Mouse (Mus musculus) macrophage (primary cell): Measurements from ENCODE around the gene Rasgrp2. TPM values are rescaled to one million over a fixed set of nuclear protein-coding genes. Genes with fewer than 3 reads are reported as not detected.

Experiments
- H3K27ac ChIP-seq: fragments of 350-480 bp; formaldehyde crosslinking; 2 replicates; pipeline ENCODE4 v1.9.0; 2021
- H3K36me3 ChIP-seq: fragments of 350-480 bp; formaldehyde crosslinking; 2 replicates; pipeline ENCODE4 v1.9.0; 2021; ENCODE audit errors: inconsistent target
- H3K4me3 ChIP-seq: fragments of 350-480 bp; formaldehyde crosslinking; 2 replicates; pipeline ENCODE4 v1.9.0; 2021; ENCODE audit errors: inconsistent target
- H3K79me2 ChIP-seq: fragments of 350-480 bp; formaldehyde crosslinking; 2 replicates; pipeline ENCODE4 v1.9.0; 2021; ENCODE audit errors: inconsistent target
- WGBS: methylation state at CpG from one replicate; pipeline ENCODE4 v1.1.7; 2026; ENCODE audit warnings: inconsistent platforms; ENCODE audit not compliant: missing documents; 5-methylcytosine and 5-hydroxymethylcytosine counted together
- polyA plus RNA-seq: library from polyadenylated mRNA; stranded (reverse); fragments of 250-400 nt; gene quantifications from 3 replicates; pipeline ENCODE4 v1.2.4, GENCODE M21; 2018; ENCODE audit warnings: inconsistent platforms

Gene Rasgrp2
- polyA plus RNA-seq, 1 experiment from 2014 or later: 11.4 TPM

- H3K36me3 ChIP-seq: no peaks in the 10 kb centered on the region
- no peak overlapping the region for H3K27ac ChIP-seq
- no peaks in the 10 kb centered on the region for H3K79me2 ChIP-seq
- WGBS: 94% methylated on average over 16 of the region's 16 CpGs
- no peak overlapping the region for H3K4me3 ChIP-seq
Measured at GRCm38 (mm10) chr19:6407816-6408510, 8.8 kb downstream of the Rasgrp2 start.

- Histone ChIP-seq H3K27ac (no peak overlapping the region), H3K36me3 (no peaks in the 10 kb centered on the region), H3K4me3 (no peak overlapping the region), H3K79me2 (no peaks in the 10 kb centered on the region)
- 47% methylated on average over 8 of the region's 8 CpGs for WGBS
Measured at GRCm38 (mm10) chr19:6408749-6409148, 9.6 kb downstream of the Rasgrp2 start.

- H3K36me3 ChIP-seq: no peaks in the 10 kb centered on the region
- 98% methylated on average over 5 of the region's 5 CpGs for WGBS
- H3K4me3 ChIP-seq: no peak overlapping the region
- no peaks in the 10 kb centered on the region for H3K79me2 ChIP-seq
- H3K27ac ChIP-seq: no peak overlapping the region
Measured at GRCm38 (mm10) chr19:6409176-6409575, 10.0 kb downstream of the Rasgrp2 start.

DNA sequence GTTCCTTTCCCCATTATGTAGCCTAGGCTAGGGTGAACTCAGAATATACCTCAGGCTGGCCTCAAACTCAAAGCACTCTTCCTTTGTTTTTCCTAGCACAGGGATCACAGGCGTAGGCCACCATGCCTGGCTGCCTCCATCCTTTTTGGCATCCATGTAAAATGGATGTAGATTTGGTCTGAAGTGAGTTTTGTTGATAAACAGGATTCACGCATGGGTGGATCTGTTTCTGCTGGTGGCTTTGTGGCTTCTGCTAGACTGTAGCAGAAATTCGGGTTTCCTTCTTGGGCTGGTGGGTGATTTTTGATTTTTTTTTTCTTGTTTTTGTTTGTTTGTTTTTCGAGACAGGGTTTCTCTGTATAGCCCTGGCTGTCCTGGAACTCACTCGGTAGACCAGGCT is 10.8 kb downstream of the Rasgrp2 start:
- Histone ChIP-seq H3K27ac (no peak overlapping the region), H3K4me3 (no peak overlapping the region), H3K36me3 (no peaks in the 10 kb centered on the region), H3K79me2 (no peaks in the 10 kb centered on the region)
- WGBS: 91% methylated on average over 4 of the region's 5 CpGs

DNA sequence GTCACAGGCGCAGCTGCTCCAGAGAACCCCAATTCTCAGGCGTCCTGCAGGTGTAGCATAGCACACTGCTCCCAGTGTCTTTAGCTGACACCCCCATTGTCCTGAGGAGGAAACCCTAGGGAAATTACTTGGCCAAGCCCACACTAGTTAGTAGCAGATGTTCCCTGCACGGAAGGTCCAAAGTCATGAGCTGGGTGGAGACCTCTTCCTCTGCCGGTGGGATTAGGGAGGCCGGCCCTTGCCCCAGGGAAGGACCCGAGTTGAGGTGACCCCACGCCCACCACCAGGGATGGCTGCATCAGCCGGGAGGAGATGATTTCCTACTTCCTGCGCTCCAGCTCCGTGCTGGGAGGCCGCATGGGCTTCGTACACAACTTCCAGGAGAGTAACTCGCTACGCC is 13.7 kb downstream of the Rasgrp2 start:
- H3K27ac ChIP-seq: no peak overlapping the region
- no peaks in the 10 kb centered on the region for H3K79me2 ChIP-seq
- no peaks in the 10 kb centered on the region for H3K36me3 ChIP-seq
- H3K4me3 ChIP-seq: no peak overlapping the region
- WGBS: 98% methylated on average over 14 of the region's 14 CpGs

DNA sequence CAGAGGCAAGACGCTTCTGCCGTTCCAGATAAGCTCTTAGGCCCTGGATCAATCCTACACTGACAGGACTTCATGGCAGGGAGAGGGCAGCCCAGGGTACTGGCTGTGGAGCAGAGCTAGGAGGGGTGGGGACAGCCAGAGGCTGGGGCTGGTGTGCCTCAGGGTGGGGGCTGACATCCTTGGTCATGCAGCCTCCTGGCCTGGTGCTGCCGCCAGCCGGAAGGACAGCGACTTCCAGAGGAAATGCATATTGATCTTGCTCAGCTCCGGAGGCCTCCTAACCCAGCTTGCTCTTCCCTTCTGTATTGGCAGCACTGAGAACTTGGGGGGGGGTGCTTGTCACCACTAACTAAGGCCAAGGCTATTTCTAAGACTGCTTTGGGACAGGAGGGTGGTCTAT is 16.3 kb downstream of the Rasgrp2 start:
- no peak overlapping the region for H3K27ac ChIP-seq
- no peaks in the 10 kb centered on the region for H3K79me2 ChIP-seq
- no peaks in the 10 kb centered on the region for H3K36me3 ChIP-seq
- no peak overlapping the region for H3K4me3 ChIP-seq
- 77% methylated on average over 5 of the region's 6 CpGs for WGBS

DNA sequence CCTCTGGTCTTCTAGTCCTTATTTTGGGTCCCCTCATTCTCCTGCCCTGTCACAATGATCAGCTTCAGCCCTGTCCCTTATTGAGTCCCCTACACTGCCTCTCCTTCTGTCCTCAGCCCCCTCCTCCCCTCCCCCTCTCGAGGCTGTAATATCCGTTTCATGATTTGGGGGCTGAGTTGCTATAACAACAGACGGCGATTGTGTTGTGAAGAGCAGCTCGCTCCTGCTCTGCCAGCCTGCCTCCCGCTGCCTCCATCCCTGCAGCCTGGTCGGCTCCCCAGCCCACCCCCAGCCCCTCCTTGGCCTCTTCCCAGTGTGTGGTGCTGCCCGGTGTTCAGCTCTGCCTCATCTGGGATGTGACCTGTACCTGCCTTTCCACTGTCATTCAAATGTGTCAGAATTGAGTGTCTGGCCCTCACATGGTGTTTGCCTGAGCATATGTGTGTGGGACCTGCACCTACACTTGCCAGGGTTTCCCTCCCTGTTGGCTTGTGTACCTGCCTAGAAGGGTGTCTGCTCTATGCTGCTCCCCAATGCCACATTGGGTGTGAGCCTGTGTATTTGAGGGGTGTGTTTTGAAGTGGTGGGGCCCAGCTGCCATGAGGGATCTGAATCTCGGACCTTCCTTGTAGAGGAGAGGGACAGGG is 17.1 kb downstream of the Rasgrp2 start:
- H3K79me2 ChIP-seq: no peaks in the 10 kb centered on the region
- 59% methylated on average over 9 of the region's 9 CpGs for WGBS
- no peak overlapping the region for H3K4me3 ChIP-seq
- no peaks in the 10 kb centered on the region for H3K36me3 ChIP-seq
- no peak overlapping the region for H3K27ac ChIP-seq

DNA sequence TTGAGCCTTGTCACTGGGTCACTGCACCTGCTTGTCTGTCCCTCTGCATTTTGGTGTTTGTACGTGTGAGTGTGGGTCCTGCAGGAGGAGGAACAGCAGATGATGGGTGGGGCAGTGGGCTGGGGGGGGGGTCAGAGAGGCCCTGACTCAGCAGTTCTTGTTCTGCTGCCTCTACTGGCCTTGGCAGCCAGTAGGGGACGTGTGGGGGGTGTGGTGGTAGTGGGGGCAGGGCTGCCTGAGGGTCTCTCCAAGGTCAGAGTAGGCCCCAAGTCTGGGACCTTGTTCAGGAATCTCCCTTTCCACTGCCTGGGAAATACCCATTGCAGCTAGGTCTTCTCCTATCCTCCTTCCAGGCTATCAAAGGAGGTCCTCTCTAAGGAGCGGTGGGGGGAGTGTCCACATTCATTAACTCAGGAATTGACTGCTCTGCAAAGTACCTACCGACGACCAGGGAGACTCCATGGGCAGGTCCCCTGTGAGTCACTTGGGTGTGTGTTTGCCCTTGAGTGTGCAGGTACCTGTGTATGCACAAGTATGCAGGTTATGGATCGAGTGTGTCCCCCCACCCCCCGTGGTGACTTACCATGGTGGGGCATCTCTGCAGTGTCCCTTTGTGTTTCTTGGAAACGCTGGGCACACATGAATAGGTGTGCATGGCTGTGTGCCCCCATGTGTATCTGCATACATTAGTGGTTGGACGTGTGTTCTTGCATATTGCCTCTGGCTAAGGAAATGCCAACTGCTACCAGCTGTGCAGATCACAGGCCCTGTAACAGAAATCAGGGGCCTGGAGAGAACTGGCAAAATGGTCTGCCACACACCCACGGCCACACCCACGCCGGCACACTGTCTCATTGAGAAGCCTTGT is 18.0 kb downstream of the Rasgrp2 start:
- WGBS: 76% methylated on average over 12 of the region's 12 CpGs
- no peak overlapping the region for H3K4me3 ChIP-seq
- no peaks in the 10 kb centered on the region for H3K36me3 ChIP-seq
- no peak overlapping the region for H3K27ac ChIP-seq
- H3K79me2 ChIP-seq: no peaks in the 10 kb centered on the region

DNA sequence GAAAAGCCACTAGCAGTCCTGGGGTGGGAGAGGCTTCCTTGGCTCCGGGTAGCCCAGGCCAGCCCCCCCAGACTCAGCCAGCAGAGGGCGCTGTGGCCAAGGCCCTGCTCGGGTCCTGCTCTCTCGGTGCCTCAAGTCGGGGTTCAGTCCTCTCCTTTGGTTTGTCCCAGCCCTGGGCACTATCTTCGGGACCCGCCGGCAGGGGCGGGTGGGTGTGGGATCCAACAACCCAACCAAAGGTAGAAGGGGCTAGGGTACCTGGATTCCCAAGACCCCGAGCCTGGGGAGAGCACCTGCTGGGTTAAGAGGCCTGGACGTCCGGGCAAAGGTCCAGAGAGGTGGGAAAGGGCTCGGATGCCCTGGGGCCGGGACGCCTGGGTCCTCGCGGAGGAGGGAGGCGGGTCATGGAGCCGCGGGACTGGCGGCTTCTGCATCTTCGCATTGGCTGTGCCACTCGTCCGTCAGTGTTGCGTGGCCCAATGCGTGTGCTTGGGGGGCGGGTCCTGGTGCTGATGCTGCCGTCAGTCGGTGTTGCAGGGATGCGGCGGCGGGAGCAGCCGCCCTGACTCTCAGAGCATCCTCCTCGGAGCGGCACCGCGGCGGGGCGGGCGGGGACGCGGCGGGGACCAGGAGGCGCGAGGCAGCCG is 19.2 kb downstream of the Rasgrp2 start, which contains the start of gene Nrxn2:
Gene Nrxn2 (plus strand): TSS at position 499 of the 647 bp plus-strand sequence.
- no peak within 1 kb of the TSS for H3K27ac ChIP-seq
- no peaks in the 10 kb centered on the region for H3K36me3 ChIP-seq
- H3K4me3 ChIP-seq: no peak within 1 kb of the TSS
- H3K79me2 ChIP-seq: no peaks in the 10 kb centered on the region
- 2% methylated on average over 46 of the region's 46 CpGs for WGBS

- no peak overlapping the region for H3K4me3 ChIP-seq
- 15% methylated on average over 22 of the region's 23 CpGs for WGBS
- H3K79me2 ChIP-seq: no peaks in the 10 kb centered on the region
- H3K36me3 ChIP-seq: no peaks in the 10 kb centered on the region
- H3K27ac ChIP-seq: no peak overlapping the region
Measured at GRCm38 (mm10) chr19:6418984-6419692, 20.0 kb downstream of the Rasgrp2 start.

DNA sequence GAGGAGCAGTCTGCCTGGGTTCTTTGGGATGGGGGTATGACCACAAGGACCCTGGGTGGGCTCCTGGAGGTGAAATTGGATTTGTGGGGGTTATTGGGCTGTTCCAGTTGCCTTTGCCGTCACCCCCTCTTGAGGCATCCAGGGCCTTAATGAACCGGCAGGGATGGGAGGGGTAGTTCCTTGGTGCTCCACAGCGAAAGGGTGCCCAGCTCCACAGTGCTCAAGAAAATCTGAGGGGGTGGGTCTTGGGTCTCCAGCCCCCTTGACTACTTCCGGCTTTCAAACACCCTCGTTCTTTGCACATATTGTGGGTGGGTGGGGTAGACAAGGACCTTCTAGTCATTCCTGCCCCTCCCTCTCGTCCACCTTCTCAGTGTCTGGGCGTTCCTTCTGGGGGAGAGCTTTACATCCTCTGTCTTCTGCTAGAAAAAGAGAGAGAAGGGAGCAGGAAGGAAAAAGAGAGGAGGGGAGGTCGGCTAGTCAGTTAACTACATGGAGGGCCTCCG is 20.7 kb downstream of the Rasgrp2 start:
- Histone ChIP-seq H3K36me3 (no peaks in the 10 kb centered on the region), H3K27ac (no peak overlapping the region), H3K79me2 (no peaks in the 10 kb centered on the region), H3K4me3 (no peak overlapping the region)
- WGBS: 50% methylated on average over 9 of the region's 9 CpGs

DNA sequence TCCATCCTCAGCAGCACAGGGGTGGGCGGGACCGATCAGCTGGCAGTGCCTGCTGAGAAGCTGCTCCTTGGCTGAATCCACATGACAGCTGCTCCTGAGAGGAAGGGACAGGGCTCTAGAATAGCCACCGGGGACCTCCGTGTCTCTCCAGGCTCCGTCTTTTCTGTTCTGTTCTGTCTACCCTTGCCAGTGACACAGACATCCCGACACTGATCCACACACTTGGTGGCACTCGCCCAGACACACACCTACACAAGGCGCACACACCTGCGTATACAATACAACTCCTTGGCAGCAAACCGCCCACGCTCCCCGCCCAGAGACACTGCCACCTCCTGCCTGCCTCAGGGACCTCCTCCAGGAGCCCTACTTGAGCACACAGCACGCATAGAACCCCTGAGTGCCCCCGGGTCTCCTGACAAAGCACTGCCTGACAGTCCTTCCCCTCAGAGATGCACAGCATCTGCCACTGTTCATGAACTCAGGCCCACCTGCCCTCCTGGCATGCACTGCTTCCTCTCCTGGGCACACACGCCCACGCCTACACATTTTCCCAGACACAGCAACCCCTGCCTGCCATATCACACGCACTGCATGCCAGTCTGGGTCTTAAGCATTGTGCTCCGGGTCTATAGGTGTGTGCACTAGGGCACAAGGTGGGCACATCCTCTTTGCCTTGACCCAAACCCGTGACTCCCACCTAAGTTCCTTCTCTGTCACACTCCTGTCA is 21.5 kb downstream of the Rasgrp2 start:
- no peaks in the 10 kb centered on the region for H3K79me2 ChIP-seq
- WGBS: 63% methylated on average over 19 of the region's 19 CpGs
- no peak overlapping the region for H3K27ac ChIP-seq
- no peaks in the 10 kb centered on the region for H3K36me3 ChIP-seq
- H3K4me3 ChIP-seq: no peak overlapping the region

DNA sequence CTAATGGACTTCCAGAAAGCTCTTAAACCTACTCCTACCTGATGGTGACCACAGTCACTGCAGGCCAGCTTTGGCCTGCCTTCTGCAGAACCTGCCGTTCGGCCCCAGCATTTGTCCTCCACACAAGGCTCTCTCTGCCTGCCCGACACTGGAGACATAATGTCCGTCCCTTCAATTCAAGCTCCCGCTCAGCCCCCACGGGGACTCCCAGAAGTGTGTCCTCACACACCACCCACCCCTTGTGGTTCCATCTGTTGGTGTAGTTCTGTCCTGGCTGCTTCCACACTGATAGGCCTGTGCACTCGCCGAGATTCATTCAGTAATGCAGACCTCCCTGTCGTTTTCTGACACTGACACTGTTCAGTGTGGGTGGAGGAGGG is 22.1 kb downstream of the Rasgrp2 start:
- no peaks in the 10 kb centered on the region for H3K36me3 ChIP-seq
- WGBS: 83% methylated on average over 9 of the region's 9 CpGs
- no peak overlapping the region for H3K4me3 ChIP-seq
- H3K27ac ChIP-seq: no peak overlapping the region
- no peaks in the 10 kb centered on the region for H3K79me2 ChIP-seq
